Mouse (Mus musculus) ES-E14 (cell line): ENCODE measurements around the gene Mamld1. TPM values are rescaled to one million over a fixed set of nuclear protein-coding genes. Genes with fewer than 3 reads are reported as not detected.

Experiments
- DNase-seq: peaks from one replicate; pipeline ENCODE4 v3.0.0-alpha.2; 2013; ENCODE audit warnings: low read depth, low spot score
- H3K27ac ChIP-seq: 2 replicates; pipeline ENCODE4 v1.5.1; 2012; ENCODE audit warnings: low read depth, mild to moderate bottlenecking, low read length, moderate library complexity, mixed read lengths; ENCODE audit not compliant: poor library complexity, insufficient read depth, severe bottlenecking
- H3K36me3 ChIP-seq: 2 replicates; pipeline ENCODE4 v1.6.1; 2012; ENCODE audit warnings: mild to moderate bottlenecking, low read length, moderate library complexity, mixed read lengths; ENCODE audit not compliant: control insufficient read depth, poor library complexity, insufficient read depth, severe bottlenecking
- H3K4me1 ChIP-seq, 2 experiments: fragments of 150-350 bp in 1 of 2; sonication (generic) in 1 of 2; 2 replicates each; pipeline ENCODE4 v1.6.1; 2012; ENCODE audit warnings: low read length in 2 of 2, mild to moderate bottlenecking in 1 of 2, mixed read lengths in 1 of 2; ENCODE audit not compliant: control insufficient read depth in 2 of 2, insufficient read depth in 2 of 2, poor library complexity in 1 of 2
- H3K4me3 ChIP-seq, 2 experiments: fragments of 150-350 bp in 1 of 2; sonication (generic) in 1 of 2; 2 replicates each; pipeline ENCODE4 v1.5.1; 2012; ENCODE audit warnings: low read length in 2 of 2, low read depth in 1 of 2, mild to moderate bottlenecking in 1 of 2, mixed read lengths in 1 of 2; ENCODE audit not compliant: insufficient read depth in 1 of 2, poor library complexity in 1 of 2, severe bottlenecking in 1 of 2
- H3K9ac ChIP-seq: 2 replicates; pipeline ENCODE4 v1.6.1; 2012; ENCODE audit warnings: low read depth, mild to moderate bottlenecking, low read length, mixed read lengths; ENCODE audit not compliant: poor library complexity, insufficient read depth, severe bottlenecking
- H3K9me3 ChIP-seq: fragments of 150-350 bp; sonication (generic); 2 replicates; pipeline ENCODE4 v1.6.1; 2012; ENCODE audit warnings: low read depth, mild to moderate bottlenecking, low read length; ENCODE audit not compliant: control insufficient read depth, insufficient read depth
- CHD2 ChIP-seq: IDR thresholded peaks from 2 replicates; pipeline ENCODE4 v1.6.1; 2014; ENCODE audit warnings: mild to moderate bottlenecking, low read depth, low read length, inconsistent platforms
- HCFC1 ChIP-seq: IDR thresholded peaks from 2 replicates; pipeline ENCODE4 v1.6.1; 2012; ENCODE audit warnings: low read length, inconsistent platforms, borderline replicate concordance; ENCODE audit not compliant: insufficient read depth
- MAFK ChIP-seq: IDR thresholded peaks from 2 replicates; pipeline ENCODE4 v1.6.1; 2014; ENCODE audit warnings: mild to moderate bottlenecking, low read depth, low read length, inconsistent platforms; ENCODE audit not compliant: insufficient read depth
- ZC3H11A ChIP-seq: IDR thresholded peaks from 2 replicates; pipeline ENCODE4 v1.6.1; 2012; ENCODE audit warnings: low read depth, mild to moderate bottlenecking, inconsistent platforms, low read length, borderline replicate concordance
- ZNF384 ChIP-seq: IDR thresholded peaks from 2 replicates; pipeline ENCODE4 v1.6.1; 2012; ENCODE audit warnings: low read depth, low read length, inconsistent platforms
- in situ Hi-C, 2 experiments: fragments of 600-800 bp; cut with MboI; formaldehyde crosslinking; loops; one replicate each; pipeline ENCODE4 v1.15.1; 2025; ENCODE audit warnings: low sequenced_read_pairs in 2 of 2, inconsistent platforms in 1 of 2; ENCODE audit not compliant: unreplicated experiment in 2 of 2
- total RNA-seq: library from RNA; depleted of rRNA; stranded (reverse); fragments of 300-350 nt; gene quantifications from 2 replicates; pipeline ENCODE4 v1.2.3, GENCODE M21; 2012

Mamld1 gene
- total RNA-seq, 1 experiment = 0.13 TPM

GRCm38 (mm10) chrX:71051361-71052114, 1.5 kb downstream of the Mamld1 start:
- H3K27ac ChIP-seq = no peak overlapping the region
- no peaks in the 10 kb centered on the region for H3K9me3 ChIP-seq
- peak overlapping the region; percentile 17 to 40; a peak in 3 of 4 replicates for H3K4me3 ChIP-seq
- H3K36me3 ChIP-seq = no peaks in the 10 kb centered on the region
- no peak for DNase-seq
- TF ChIP-seq MAFK (no peak), CHD2 (no peak), HCFC1 (no peak), ZNF384 (no peak), ZC3H11A (no peak)
- in situ Hi-C loops = no loop called here
- no peaks in the 10 kb centered on the region for H3K4me1 ChIP-seq
- H3K9ac ChIP-seq = no peak overlapping the region

DNA sequence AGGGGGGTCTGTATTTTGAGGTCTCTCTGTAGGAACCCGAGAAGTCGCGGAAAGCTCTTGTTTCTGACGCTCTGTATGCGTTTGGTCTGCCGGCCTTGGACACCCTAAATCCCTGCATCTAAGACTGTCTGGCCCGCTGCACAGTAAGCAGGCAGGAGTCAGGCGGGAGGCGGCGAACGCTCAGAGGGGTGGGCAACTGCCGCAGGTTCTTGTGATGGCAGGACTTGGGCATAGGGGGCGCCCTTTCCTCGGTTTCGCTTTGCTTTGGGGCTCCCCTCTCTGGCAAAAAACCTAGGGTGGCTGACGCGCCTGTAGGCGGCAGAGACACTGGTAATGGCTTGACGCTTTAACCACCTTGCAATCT, 2.0 kb downstream of the Mamld1 start:
- no peaks in the 10 kb centered on the region for H3K4me1 ChIP-seq
- H3K9me3 ChIP-seq = no peaks in the 10 kb centered on the region
- H3K36me3 ChIP-seq = no peaks in the 10 kb centered on the region
- no peak overlapping the region for H3K27ac ChIP-seq
- peak overlapping the region; percentile 17 to 40; a peak in 3 of 4 replicates for H3K4me3 ChIP-seq
- DNase-seq = no peak
- TF ChIP-seq HCFC1 (no peak), ZC3H11A (no peak), CHD2 (no peak), ZNF384 (no peak), MAFK (no peak)
- H3K9ac ChIP-seq = no peak overlapping the region
- in situ Hi-C loops = no loop called here

GRCm38 (mm10) chrX:71052481-71053216, 2.6 kb downstream of the Mamld1 start:
- DNase-seq = no peak

GRCm38 (mm10) chrX:71053246-71053645, 3.2 kb downstream of the Mamld1 start:
- Histone ChIP-seq H3K9me3 (no peaks in the 10 kb centered on the region), H3K4me1 (no peaks in the 10 kb centered on the region), H3K4me3 (no peak overlapping the region), H3K9ac (no peak overlapping the region), H3K36me3 (no peaks in the 10 kb centered on the region), H3K27ac (no peak overlapping the region)
- TF ChIP-seq CHD2 (no peak), MAFK (no peak), HCFC1 (no peak), ZNF384 (no peak), ZC3H11A (no peak)
- no peak for DNase-seq
- in situ Hi-C loops = no loop called here

More at GRCm38 (mm10) chrX:71052481-71053216, 2.6 kb downstream of the Mamld1 start:
- Histone ChIP-seq H3K9me3 (no peaks in the 10 kb centered on the region), H3K36me3 (no peaks in the 10 kb centered on the region), H3K4me1 (no peaks in the 10 kb centered on the region), H3K9ac (no peak overlapping the region), H3K4me3 (no peak overlapping the region), H3K27ac (no peak overlapping the region)
- in situ Hi-C loops = no loop called here
- TF ChIP-seq ZNF384 = no peak
- no peak for TF ChIP-seq ZC3H11A
- no peak for TF ChIP-seq HCFC1
- TF ChIP-seq MAFK = no peak
- no peak for TF ChIP-seq CHD2
